Mouse (Mus musculus): ENCODE data around the gene 5530400C23Rik. TPM values are rescaled to one million over a fixed set of nuclear protein-coding genes. Genes with fewer than 3 reads are reported as not detected.
"Not testable (repeated sequence)": the region's sequence is repeated elsewhere in the genome, so short reads cannot be mapped to it uniquely, and the experiment has no call there.

Gene 5530400C23Rik
- not detected in 2 replicates for polyA plus RNA-seq (2012; ENCODE audit: insufficient read depth, low replicate concordance)

GRCm38 (mm10) chr6:133291916-133292315, at the start of gene 5530400C23Rik:
TSS of gene 5530400C23Rik (plus strand) at chr6:133292216.
- not testable (repeated sequence) for H3K36me3 ChIP-seq (replicated peaks; ENCODE audit: low read length); H3K9me3 ChIP-seq; H3K27me3 ChIP-seq (replicated peaks)

GRCm38 (mm10) chr6:133305952-133306715, 14.1 kb downstream of the 5530400C23Rik start:
- Histone ChIP-seq H3K9me3 (peaks cover 6% of the 10 kb centered on the region; the same call in 1 of the 2 replicates), H3K36me3 (replicated peaks; ENCODE audit: low read length) (no peaks in the 10 kb centered on the region)
- no peak for TF ChIP-seq FLI1 (IDR thresholded peaks at IDR 0.05; ENCODE audit: low read length)
- no peak for TF ChIP-seq GATA1 (IDR thresholded peaks at IDR 0.05; ENCODE audit: borderline replicate concordance, low read length)

More at GRCm38 (mm10) chr6:133291916-133292315, at the start of gene 5530400C23Rik:
- not testable (repeated sequence) for H3K4me3 ChIP-seq (replicated peaks); H3K4me1 ChIP-seq

GRCm38 (mm10) chr6:133313896-133314295, 21.9 kb downstream of the 5530400C23Rik start:
- not testable (repeated sequence) for H3K27me3 ChIP-seq (replicated peaks); H3K36me3 ChIP-seq (replicated peaks; ENCODE audit: low read length); H3K9me3 ChIP-seq; H3K4me3 ChIP-seq (replicated peaks); H3K4me1 ChIP-seq

More at GRCm38 (mm10) chr6:133305952-133306715, 14.1 kb downstream of the 5530400C23Rik start:
- Histone ChIP-seq H3K27me3 (replicated peaks) (no peaks in the 10 kb centered on the region), H3K4me1 (no peaks in the 10 kb centered on the region), H3K4me3 (replicated peaks) (no peak overlapping the region)

- Histone ChIP-seq H3K4me1 (no peaks in the 10 kb centered on the region), H3K9me3 (no peaks in the 10 kb centered on the region), H3K4me3 (replicated peaks) (no peak overlapping the region), H3K27me3 (replicated peaks) (no peaks in the 10 kb centered on the region), H3K36me3 (replicated peaks; ENCODE audit: low read length) (no peaks in the 10 kb centered on the region)
- TF ChIP-seq FLI1 (IDR thresholded peaks at IDR 0.05; ENCODE audit: low read length) (no peak), GATA1 (IDR thresholded peaks at IDR 0.05; ENCODE audit: borderline replicate concordance, low read length) (no peak)
These were observed 46.5 kb downstream of the 5530400C23Rik start for GRCm38 (mm10) chr6:133338535-133338934.

- not testable (repeated sequence) for H3K27me3 ChIP-seq (replicated peaks); H3K9me3 ChIP-seq; H3K36me3 ChIP-seq (replicated peaks; ENCODE audit: low read length); H3K4me1 ChIP-seq; H3K4me3 ChIP-seq (replicated peaks)
These were observed 49.7 kb downstream of the 5530400C23Rik start for GRCm38 (mm10) chr6:133341731-133342130.

Other genes starting within 250 kb of the 5530400C23Rik start
- not detected in 2 replicates for gene Tas2r140, start 236.4 kb upstream of the 5530400C23Rik start, polyA plus RNA-seq (2012; ENCODE audit: insufficient read depth, low replicate concordance)
- 30.8 and 61.3 TPM in 2 replicates for gene Smim10l1, start 187.3 kb upstream of the 5530400C23Rik start, polyA plus RNA-seq (2012; ENCODE audit: insufficient read depth, low replicate concordance)

Measured in megakaryocyte, embryonic 14.5 days (primary cell).